Mouse (Mus musculus): ENCODE results near the gene Ccdc71. TPM values are rescaled to one million over a fixed set of nuclear protein-coding genes. Genes with fewer than 3 reads are reported as not detected.

Gene Ccdc71
- polyA plus RNA-seq, 1 experiment, result 18.1 TPM

Other genes starting within 250 kb of the Ccdc71 start
- gene Dag1, start 196.6 kb upstream of the Ccdc71 start, polyA plus RNA-seq (2012; rRNA removed), result 33.9 and 66.1 TPM in 2 replicates
- 5.8 and 6.5 TPM in 2 replicates for gene Nicn1, start 170.1 kb upstream of the Ccdc71 start, polyA plus RNA-seq (2012; rRNA removed)
- gene Amt, start 163.7 kb upstream of the Ccdc71 start, polyA plus RNA-seq (2012; rRNA removed), result 2.3 and 3.4 TPM in 2 replicates
- 130 and 145 TPM in 2 replicates for gene Rhoa, start 154.4 kb upstream of the Ccdc71 start, polyA plus RNA-seq (2012; rRNA removed)
- 45.9 and 48.1 TPM in 2 replicates for gene Tcta, start 154.4 kb upstream of the Ccdc71 start, polyA plus RNA-seq (2012; rRNA removed)
- gene Gpx1, start 121.6 kb upstream of the Ccdc71 start, polyA plus RNA-seq (2012; rRNA removed), result 641 and 1,038 TPM in 2 replicates
- gene Usp4, start 112.7 kb upstream of the Ccdc71 start, polyA plus RNA-seq (2012; rRNA removed), result 57.7 and 67.5 TPM in 2 replicates
- 0.30 TPM in 1 of 2 replicates, not detected in the other for gene 1700102P08Rik, start 67.7 kb upstream of the Ccdc71 start, polyA plus RNA-seq (2012; rRNA removed)
- not detected in 2 replicates for gene Ccdc36, start 32.0 kb upstream of the Ccdc71 start, polyA plus RNA-seq (2012; rRNA removed)
- not detected in 2 replicates for gene BC048562, start 24.0 kb upstream of the Ccdc71 start, polyA plus RNA-seq (2012; rRNA removed)
- 13.6 and 18.8 TPM in 2 replicates for gene Klhdc8b, start 1.1 kb downstream of the Ccdc71 start, polyA plus RNA-seq (2012; rRNA removed)
- gene Lamb2, start 19.2 kb downstream of the Ccdc71 start, polyA plus RNA-seq (2012; rRNA removed), result 20.7 and 27.2 TPM in 2 replicates
- gene Usp19, start 30.1 kb downstream of the Ccdc71 start, polyA plus RNA-seq (2012; rRNA removed), result 74.9 and 104 TPM in 2 replicates
- 243 and 346 TPM in 2 replicates for gene Qars, start 47.2 kb downstream of the Ccdc71 start, polyA plus RNA-seq (2012; rRNA removed)
- gene Qrich1, start 56.3 kb downstream of the Ccdc71 start, polyA plus RNA-seq (2012; rRNA removed), result 40.8 and 77.6 TPM in 2 replicates
- 89.1 and 95.4 TPM in 2 replicates for gene Impdh2, start 99.8 kb downstream of the Ccdc71 start, polyA plus RNA-seq (2012; rRNA removed)
- gene Ndufaf3, start 106.9 kb downstream of the Ccdc71 start, polyA plus RNA-seq (2012; rRNA removed), result 37.2 and 51.6 TPM in 2 replicates
- 146 and 161 TPM in 2 replicates for gene Dalrd3, start 109.4 kb downstream of the Ccdc71 start, polyA plus RNA-seq (2012; rRNA removed)
- 14.2 and 14.3 TPM in 2 replicates for gene Wdr6, start 118.2 kb downstream of the Ccdc71 start, polyA plus RNA-seq (2012; rRNA removed)
- 3.5 and 4.4 TPM in 2 replicates for gene P4htm, start 137.1 kb downstream of the Ccdc71 start, polyA plus RNA-seq (2012; rRNA removed)
- 25.8 and 32.4 TPM in 2 replicates for gene Arih2, start 188.9 kb downstream of the Ccdc71 start, polyA plus RNA-seq (2012; rRNA removed)
- 32.4 and 37.7 TPM in 2 replicates for gene Slc25a20, start 201.6 kb downstream of the Ccdc71 start, polyA plus RNA-seq (2012; rRNA removed)
- gene Prkar2a, start 228.8 kb downstream of the Ccdc71 start, polyA plus RNA-seq (2012; rRNA removed), result 39.9 and 51.4 TPM in 2 replicates

Measured in large intestine, adult 2 months (tissue).